Mouse (Mus musculus): ENCODE results near the gene Rnf130.

Rnf130 gene

GRCm38 (mm10) chr11:50139571-50139970 is 114.4 kb downstream of the Rnf130 start:
- DNase-seq (ENCODE audit: low read depth) = no peak

GRCm38 (mm10) chr11:50145529-50145928 is 120.4 kb downstream of the Rnf130 start:
- DNase-seq (ENCODE audit: low read depth) = no peak

GRCm38 (mm10) chr11:50146121-50146520 is 121.0 kb downstream of the Rnf130 start:
- DNase-seq (ENCODE audit: low read depth) = no peak

GRCm38 (mm10) chr11:50147267-50147957 is 122.3 kb downstream of the Rnf130 start:
- DNase-seq (ENCODE audit: low read depth) = no peak

GRCm38 (mm10) chr11:50147958-50148476 is 122.9 kb downstream of the Rnf130 start:
- DNase-seq (ENCODE audit: low read depth) = no peak

- DNase-seq (ENCODE audit: low read depth) = no peak
Measured at GRCm38 (mm10) chr11:50149200-50149599, 124.1 kb downstream of the Rnf130 start.

- DNase-seq (ENCODE audit: low read depth) = no peak
Measured at GRCm38 (mm10) chr11:50149603-50150150, 124.5 kb downstream of the Rnf130 start.

- DNase-seq (ENCODE audit: low read depth) = no peak
Measured at GRCm38 (mm10) chr11:50151374-50151773, 126.2 kb downstream of the Rnf130 start.

- DNase-seq (ENCODE audit: low read depth) = no peak
Measured at GRCm38 (mm10) chr11:50154166-50154565, 129.0 kb downstream of the Rnf130 start.
